In the genomic region with DNA sequence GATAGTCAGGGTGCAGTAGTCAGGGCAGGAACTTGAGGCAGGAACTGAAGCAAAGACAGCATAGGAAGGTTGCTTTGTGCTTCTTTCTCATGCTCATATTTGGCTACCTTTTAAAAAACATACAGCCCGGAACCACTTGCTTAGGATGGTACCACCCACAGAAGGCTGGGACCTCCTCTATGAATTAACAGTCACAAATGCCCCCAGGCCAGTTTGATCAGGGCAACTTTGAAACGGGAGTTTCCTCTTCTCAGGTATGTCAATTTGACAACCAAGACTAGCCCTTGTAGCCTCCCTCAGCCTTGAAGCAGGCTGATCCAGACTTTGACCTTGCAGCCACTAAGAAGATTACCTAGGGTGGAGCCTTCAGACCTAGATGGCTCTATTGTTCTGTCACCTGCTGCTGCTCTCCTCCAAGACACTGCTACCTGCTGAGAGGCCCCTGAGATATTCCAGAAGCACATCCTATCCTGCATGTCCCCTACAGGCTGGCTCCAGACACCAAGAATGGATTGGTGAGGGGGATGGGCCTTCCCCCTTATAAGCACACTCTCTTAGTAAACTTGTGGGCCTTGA, we compare ENCODE assay signal across 28 mouse cellular contexts. TPM values are rescaled to one million over a fixed set of nuclear protein-coding genes. Genes with fewer than 3 reads are reported as not detected.
"Had no signal": no experiment of that assay in that cellular context is flagged by ENCODE, and none has a peak within 500 bp of the region (broad histone marks: within the 10 kb centered on the region; RNA-seq: fewer than 3 reads in every experiment).

No protein-coding gene starts in this region.

- DNase-seq: kidney, postnatal 36 days; left cerebral cortex, postnatal 4 days; liver, postnatal 0 days; lung, embryonic 14.5 days; right cerebral cortex, adult 18-20 months; right cerebral cortex, postnatal 14 days; right cerebral cortex, postnatal 4 days; thymus, adult 2 months; thymus, postnatal 14 days had no signal

- H3K36me3 ChIP-seq: limb, embryonic 12.5 days; limb, embryonic 15.5 days; midbrain, embryonic 12.5 days; midbrain, embryonic 15.5 days; neural tube, embryonic 12.5 days; neural tube, embryonic 15.5 days had no signal

- H3K27ac ChIP-seq: kidney, postnatal 0 days; limb, embryonic 12.5 days; limb, embryonic 15.5 days; liver, embryonic 14.5 days; macrophage; midbrain, embryonic 12.5 days; midbrain, embryonic 15.5 days; neural tube, embryonic 12.5 days; neural tube, embryonic 15.5 days; stomach, postnatal 0 days had no signal

- ATAC-seq: liver, postnatal 0 days; lung, postnatal 0 days; midbrain, embryonic 15.5 days had no signal

- H3K27me3 ChIP-seq: limb, embryonic 12.5 days; limb, embryonic 15.5 days; midbrain, embryonic 12.5 days; midbrain, embryonic 15.5 days; neural tube, embryonic 12.5 days; neural tube, embryonic 15.5 days had no signal

- H3K4me3 ChIP-seq: limb, embryonic 12.5 days; limb, embryonic 15.5 days; midbrain, embryonic 12.5 days; midbrain, embryonic 15.5 days; neural tube, embryonic 12.5 days; neural tube, embryonic 15.5 days had no signal

- H3K9me3 ChIP-seq: limb, embryonic 12.5 days; limb, embryonic 15.5 days; midbrain, embryonic 12.5 days; midbrain, embryonic 15.5 days; neural tube, embryonic 12.5 days; neural tube, embryonic 15.5 days had no signal

- H3K4me1 ChIP-seq: limb, embryonic 15.5 days; midbrain, embryonic 15.5 days; neural tube, embryonic 15.5 days had no signal

- H3K9ac ChIP-seq: limb, embryonic 12.5 days; limb, embryonic 15.5 days; liver, embryonic 14.5 days; liver, postnatal 0 days; lung, embryonic 14.5 days; midbrain, embryonic 12.5 days; midbrain, embryonic 15.5 days; neural tube, embryonic 12.5 days; neural tube, embryonic 15.5 days had no signal

- H3K4me2 ChIP-seq: limb, embryonic 12.5 days; limb, embryonic 15.5 days; liver, embryonic 11.5 days; lung, embryonic 14.5 days; midbrain, embryonic 12.5 days; midbrain, embryonic 15.5 days; neural tube, embryonic 12.5 days; neural tube, embryonic 15.5 days had no signal

RNA-seq across cellular contexts. Expression of a gene that starts 55.5 kb away (rescaled TPM):
- total RNA-seq: layer of hippocampus, adult 8-10 months; layer of hippocampus, postnatal 14 days; left cerebral cortex, adult 8-10 months; left cerebral cortex, postnatal 14 days; left cerebral cortex, postnatal 4 days; megakaryocyte, adult 5-6 weeks had no signal
- polyA plus RNA-seq: kidney, embryonic 14.5 days; limb, embryonic 12.5 days; limb, embryonic 15.5 days; liver, embryonic 11.5 days; liver, embryonic 14.5 days; liver, postnatal 0 days; lung, embryonic 14.5 days; lung, postnatal 0 days; macrophage; midbrain, embryonic 12.5 days; midbrain, embryonic 15.5 days; neural tube, embryonic 12.5 days; neural tube, embryonic 15.5 days; stomach, embryonic 14.5 days; stomach, postnatal 0 days; thymus, adult 2 months had no signal
